Mouse (Mus musculus): ENCODE measurements around the gene Scml2.
"Not testable (repeated sequence)": the region's sequence is repeated elsewhere in the genome, so short reads cannot be mapped to it uniquely, and the experiment has no call there.

The Scml2 gene

GRCm38 (mm10) chrX:161116893-161117292, at the start of gene Scml2:
TSS of gene Scml2 (plus strand) at chrX:161117193.
- DNase-seq: not testable (repeated sequence)

DNA sequence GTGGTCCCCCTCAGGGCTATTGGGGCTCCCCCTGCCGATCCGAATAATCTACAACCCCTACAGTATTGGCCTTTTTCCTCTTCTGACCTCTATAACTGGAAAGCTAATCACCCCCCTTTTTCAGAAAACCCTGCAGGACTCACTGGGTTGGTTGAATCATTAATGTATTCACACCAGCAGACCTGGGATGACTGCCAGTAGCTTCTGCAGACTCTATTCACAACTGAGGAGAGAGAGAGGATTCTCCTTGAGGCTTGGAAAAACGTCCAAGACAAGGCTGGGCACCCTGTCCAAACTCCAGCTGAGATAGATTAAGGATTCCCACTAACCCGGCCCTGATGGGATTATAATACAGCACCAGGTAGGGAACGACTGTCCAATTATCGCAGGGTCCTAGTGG, 41.4 kb upstream of the Scml2 start:
- DNase-seq: not testable (repeated sequence)

- peak; percentile 12 for DNase-seq
These were observed 45.5 kb downstream of the Scml2 start for GRCm38 (mm10) chrX:161162314-161163068.

DNA sequence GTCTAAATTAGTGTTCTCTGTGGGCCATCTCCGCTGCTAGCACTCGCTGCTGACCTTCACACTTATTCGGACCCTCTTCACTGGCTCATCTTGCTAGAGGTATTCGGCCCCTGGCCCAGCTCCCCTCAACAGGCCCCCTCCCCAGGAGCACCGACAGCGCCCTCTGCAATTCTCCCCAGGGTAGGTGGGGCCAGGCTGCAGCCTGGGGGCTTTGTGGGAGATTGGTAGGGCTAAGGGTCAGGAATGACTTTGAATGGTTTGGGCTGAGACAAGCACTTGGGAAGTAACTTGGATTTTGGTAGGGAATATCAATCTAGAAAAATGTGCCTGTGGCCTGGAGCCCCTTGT, 46.0 kb downstream of the Scml2 start:
- DNase-seq: no peak

DNA sequence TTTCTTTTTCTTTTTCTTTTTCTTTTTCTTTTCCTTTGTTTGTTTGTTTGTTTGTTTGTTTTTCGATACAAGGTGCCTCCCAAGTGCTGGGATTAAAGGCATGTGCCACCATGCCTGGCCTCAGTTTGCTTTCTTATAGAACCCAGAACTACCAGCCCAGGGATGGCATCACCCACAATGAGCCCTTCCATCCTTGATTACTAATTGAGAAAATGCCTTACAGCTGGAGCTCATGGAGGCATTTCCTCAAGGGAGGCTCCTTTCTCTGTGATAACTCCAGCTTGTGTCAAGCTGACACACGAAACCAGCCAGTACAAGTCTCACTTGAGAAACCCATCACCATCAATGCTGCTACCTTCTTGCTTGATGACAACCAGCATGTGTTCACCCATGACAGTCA, 170.2 kb downstream of the Scml2 start, which contains the start of gene Gm15262:
TSS of gene Gm15262 (plus strand) at position 301 of the 400 bp plus-strand sequence.
- DNase-seq: not testable (repeated sequence)

Data from cerebellum, adult 11 months (tissue).